Mouse (Mus musculus): ENCODE results near the gene Gm17606.
A peak's percentile ranks its signal among the peaks of the same experiment; 100 is the strongest.

Gm17606 gene

DNA sequence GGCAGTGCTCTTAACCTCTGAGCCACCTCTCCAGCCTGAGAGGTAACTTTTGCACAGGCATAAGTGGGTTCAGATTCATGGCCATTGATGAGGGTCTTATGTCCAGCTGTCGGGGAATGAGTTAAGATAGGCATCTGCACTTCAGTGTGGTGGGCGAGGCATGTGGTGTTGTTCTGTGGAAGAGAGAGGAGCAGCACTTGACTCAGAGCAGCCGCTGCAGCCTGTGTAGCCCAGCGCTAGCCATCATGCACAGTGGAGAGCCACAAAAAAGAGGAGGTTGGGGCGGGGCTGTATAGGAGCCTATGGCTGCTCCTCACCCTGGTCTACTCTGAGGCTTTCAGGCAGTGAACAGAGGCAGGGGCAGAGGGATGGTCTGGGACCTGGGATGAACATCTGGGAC lies 12.6 kb upstream of the Gm17606 start:
- DNase-seq = no peak

DNA sequence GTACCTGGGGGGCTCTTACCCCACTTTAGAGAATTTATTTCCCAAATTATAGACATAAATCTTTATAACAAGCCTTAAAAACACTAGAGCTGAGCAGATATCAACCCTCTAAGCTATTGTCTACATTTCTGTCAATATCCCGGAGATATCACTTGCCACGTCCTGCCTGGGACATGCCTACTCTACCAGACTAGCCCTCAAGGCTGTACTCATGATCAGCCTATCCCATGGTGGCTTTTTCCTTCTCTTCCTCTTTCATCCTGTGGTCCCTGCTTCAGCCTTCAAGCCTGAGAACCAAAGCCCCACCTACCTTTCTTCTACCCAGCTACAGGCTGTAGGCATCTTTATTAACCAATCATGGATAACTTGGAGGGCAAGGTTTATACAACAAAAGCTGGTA lies 11.0 kb upstream of the Gm17606 start:
- no peak for DNase-seq

DNA sequence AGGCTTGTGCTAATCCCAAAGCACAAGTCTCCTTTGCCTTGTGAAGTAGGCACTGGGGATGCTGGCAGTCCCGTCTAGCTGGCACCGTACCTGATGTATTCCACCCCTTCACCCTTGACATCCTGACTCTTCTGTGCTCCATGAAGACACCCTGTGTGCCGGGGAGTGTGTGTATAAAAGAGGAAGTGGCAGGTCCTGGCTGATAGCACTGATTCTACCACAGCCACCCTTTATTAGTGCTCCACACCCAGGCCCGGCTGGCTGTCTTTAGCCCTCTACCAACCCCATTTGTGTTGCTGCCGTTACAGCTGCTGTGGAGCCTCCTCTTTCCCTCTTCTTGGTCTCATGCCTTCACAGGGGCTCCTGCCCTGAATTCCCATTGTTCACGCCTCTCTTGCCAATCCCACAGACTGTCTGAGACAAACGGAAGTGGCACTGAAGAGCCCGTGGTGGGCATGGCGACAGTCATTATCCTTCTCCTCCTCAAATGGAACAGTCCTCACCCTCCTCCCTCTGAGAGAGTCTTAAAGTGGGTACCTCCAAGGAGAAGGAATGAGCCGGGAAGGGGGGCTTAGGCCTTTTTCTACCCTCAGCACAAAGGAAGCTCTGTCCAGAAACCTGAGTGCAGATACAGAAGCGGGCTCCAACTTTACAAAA lies 10.0 kb upstream of the Gm17606 start:
- no peak for DNase-seq

DNA sequence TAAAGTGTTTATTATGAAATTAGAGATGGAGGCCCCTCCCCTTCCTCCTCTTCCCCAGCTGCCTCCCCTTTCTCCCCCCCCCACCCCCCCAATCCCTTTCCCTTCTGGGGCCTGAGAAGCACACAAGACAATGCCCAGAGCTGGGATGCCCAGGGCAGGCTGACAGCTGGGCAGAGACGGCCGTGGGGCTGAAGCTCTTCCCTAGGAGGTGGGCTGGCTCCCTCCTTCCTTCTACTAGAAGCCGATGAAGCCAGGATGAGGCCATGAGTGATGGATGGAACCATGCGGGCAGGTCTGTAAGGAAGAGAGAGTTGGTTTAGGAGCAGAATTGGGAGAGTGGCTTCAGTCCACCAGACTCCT lies 9.5 kb upstream of the Gm17606 start:
- DNase-seq = no peak

DNA sequence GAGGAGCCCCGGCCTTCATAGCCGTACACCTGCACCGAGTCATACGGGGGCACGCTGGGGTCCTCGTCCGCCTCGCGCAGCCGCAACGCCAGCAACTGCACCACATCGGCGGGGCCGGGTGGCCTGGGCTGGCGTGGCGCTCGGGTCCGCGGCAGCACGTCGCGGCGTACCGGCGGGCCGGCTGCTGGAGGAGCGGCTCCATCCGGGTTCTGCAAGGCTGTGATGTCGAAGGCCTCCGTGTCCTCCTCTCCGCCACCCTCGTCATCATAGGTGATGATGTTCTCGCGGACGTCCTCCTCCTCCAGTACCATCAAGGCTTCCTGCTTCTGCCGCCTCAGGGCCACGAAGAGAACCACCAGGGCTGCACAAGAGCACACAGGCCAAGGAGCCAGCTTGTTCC lies 8.5 kb upstream of the Gm17606 start:
- no peak for DNase-seq

DNA sequence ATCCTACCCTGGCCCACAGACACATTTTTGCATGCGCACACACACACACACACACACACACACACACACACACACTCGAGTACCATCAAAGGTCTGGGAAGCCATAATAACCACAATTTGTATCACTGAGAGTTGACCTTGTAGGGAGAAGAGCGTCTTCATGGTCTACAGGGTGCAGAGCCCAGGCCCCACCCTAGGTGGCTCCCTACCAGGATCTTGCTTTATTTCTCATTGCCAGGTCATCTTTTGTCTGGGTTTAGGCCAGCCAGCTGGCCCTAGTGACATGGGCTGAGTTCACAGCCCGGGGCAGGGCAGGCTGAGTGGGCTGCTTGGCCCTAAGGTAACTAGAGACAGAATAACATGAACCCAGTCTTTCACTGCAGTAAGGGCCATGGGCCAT lies 6.6 kb upstream of the Gm17606 start:
- DNase-seq = no peak

DNA sequence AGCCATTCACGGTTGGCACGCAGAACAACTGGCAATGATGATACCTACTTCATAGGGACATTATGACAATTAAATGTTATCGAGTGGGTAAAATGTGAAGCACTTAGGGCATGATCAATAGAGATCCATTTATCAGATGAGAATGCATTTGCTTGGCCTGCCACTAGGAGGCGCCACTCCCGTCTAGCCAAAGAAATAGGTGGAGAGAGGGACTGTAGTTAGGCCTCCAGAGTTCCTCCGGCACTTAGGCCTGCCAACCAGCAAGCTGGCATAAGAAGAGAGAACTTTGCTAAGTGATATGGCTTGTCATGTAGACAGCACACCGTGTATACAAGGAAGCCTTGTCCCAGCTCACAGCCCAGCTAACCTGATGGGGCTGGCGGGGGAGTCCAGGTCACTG lies 3.8 kb upstream of the Gm17606 start:
- peak; percentile 71 to 72 for DNase-seq

DNA sequence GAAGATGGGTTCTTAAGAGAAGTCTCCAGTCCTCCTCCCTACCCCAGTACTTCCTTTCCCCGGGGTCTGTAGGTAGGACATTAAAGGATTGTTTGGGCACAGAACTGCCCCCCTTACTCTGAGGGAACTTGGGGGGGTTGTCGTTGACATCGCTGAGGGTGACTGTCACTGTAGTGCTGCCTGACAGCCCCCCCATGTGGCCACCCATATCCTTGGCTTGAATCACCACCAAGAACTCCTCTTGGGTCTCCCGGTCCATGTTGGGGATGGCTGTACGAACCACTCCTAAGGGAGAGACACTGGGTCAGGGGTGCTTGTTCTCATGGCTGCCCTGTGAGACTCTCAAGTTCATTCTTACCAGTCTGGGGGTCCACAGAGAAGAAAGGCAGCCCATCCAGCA lies 2.5 kb upstream of the Gm17606 start:
- DNase-seq = peak; percentile 36 to 45

DNA sequence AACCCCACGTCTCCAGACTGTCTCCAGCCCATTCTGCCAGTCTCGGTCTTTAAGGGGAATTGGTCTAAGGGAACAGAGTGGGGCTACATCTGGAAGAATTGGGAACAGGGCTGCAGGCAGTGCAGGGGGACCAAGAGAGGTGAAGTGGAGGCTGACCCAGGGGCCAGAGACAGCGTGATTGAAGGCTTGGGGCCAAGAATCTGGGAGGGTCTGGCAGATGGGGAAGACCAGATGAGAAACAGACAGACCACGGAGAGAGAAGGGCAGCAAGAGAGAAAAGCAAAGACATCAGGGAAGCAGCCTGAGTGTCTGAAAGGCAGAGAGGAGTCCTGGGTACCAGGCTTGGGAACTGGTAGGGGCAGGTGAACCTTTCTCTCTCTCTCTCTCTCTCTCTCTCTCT lies 631 bp upstream of the Gm17606 start:
- DNase-seq = no peak

DNA sequence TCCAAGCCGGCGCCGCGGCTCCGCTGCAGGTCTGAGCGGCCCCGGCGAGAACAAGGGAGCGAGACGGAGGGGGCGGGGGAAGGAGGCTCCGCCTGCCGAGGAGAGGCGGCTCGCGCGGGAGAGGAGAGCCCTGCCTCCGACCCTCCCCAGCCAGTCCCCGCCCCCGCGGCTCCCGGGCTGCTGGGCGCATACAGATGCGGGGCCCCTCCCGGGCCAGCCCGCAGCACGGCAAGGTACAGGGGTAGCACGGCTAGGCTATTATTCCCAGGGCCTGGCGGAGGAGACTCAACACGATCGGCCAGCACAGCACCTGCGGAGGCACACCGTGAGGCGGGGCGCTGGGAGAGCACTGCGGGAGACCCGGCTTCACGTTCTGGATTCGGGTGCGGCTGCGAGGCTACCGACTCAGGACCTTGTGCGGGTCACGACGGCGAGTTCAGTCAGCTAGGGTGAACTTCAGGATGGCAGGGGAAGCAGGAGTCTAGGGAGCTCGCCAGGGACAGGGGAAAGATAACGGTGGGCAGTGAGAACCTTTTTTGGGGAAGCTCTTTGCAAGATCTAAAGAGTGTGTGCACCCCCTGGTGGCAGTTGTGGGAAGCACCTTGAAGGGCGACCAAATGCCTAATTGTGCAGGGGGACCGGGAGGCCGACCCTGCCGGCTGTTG lies 685 bp downstream of the Gm17606 start, which contains the start of gene Cdh24:
Cdh24 (minus strand) TSS at position 60 of the 665 bp plus-strand sequence.
- DNase-seq = peak; percentile 93 to 94

DNA sequence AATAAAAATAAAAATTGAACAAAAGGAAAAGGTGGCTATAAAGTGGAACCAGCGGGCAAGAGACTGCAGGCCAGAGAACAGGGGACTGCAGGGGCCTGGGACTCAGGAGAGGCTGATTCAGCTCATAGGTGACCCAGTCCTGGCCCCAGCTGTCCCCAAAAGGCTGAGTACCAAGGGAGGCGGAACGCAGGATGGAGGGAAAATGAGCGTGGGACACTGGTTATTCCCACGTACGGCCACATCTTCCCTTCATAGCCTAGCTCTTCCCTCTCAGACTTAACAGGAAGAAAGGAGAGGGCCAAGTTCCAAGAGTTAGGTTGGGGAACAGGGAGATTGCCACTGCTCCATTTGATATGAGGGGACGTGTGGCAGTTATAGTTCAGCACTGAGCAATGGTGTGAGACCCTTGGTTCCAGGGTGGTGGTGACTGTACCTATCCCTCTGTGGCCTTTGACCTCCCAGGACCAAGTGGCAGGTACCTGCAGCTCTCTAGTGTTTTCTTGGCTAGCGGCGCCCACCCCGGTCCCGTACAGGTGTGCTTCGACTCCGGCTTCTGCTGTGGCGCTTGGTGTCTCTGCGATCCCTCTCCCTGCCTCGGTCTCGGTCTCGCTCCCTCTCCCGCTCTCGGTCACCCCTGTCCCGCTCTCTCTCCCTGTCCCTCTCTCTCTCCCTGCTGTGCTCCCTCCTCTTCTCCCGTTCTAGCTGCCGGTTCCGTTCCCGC lies 1.6 kb downstream of the Gm17606 start:
- DNase-seq = peak in 1 of 2 experiments; percentile 20

DNA sequence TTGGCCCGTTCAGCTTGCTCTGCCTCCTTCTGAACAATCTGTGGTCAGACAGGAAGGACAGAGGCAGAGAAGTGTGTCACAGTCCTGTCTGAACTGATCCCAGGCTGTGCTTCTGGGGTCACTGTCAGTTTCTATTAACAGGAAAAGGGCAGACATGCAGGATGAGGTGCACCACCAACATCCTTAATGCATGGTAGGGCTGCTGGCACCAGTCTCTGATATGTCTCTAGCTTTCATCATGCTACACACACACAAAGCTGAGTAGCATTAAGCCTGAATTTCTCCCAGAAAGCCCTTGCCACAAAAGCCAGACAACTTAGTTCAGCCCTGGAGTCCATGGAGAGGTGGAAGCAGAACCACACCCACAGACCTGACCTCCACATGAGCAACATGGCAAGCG lies 2.3 kb downstream of the Gm17606 start:
- no peak for DNase-seq

DNA sequence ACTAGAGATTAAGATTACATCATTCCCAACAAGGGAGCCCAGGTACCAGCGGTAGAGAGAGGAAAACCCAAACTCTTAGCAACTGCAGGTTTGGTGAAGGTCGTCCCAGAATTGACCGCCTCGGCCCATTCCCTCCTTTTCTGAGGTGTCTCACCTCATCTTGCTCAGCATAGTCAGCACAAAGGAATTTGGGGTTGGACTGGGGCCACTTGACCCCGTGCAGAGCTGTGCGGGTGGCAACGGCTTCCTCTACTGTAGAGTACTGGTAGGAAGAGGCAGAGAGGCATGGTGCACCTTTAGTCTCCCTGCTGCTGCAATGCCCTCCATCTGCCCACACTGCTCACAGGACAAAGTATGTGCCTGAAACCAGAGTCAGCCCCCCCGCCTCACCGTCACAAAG lies 3.5 kb downstream of the Gm17606 start:
- no peak for DNase-seq

DNA sequence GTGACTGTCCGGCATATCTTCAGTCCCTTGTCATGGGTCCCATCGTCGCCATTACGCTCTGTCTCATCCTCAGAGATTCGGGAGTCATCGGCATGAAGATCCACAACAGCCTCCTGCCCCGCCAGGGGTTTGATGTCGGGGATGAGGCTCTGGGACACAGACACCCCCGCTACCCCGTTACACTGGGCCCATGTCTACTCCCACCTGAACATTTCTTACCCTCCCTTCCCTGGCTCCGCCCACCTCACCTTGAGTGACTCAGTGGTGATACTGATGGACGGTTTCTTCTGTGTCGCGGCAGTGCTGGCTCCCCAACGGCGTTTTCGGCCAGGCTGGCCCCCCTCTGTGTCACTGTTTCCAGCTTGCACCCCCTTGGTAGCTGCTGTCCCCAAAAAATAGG lies 5.7 kb downstream of the Gm17606 start:
- DNase-seq = no peak

DNA sequence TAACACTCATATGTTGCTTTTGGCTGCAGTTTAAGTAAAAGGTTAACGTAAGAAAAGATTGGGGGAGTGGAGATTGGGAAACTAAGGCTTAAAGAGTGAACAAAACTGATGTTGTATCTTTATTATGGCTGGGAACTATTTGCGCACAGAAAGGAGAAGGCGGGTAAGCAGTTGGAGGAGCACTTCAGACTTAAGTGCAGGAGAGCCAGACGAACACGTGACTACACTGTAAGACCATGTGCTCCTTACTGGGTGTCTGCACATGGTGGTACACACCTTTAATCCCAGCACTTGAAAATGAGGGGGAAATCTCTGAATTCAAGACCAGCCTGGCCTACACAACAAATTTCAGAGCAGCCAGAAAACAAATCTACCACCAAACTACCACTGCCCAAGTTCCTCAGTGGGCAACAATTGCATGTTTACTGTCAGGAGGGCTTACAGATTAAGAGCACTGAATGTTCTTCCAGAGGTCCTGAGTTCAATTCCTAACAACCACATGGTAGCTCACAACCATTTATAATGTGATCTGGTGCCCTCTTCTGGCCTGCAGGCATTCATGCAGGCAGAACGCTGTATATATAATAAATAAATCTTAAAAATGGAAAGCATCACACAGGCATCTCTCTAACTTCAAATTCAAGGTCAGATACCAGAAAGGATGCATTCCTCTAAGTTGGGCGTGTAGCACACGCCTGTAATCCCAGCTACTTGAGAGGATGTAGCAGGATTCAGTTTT lies 6.3 kb downstream of the Gm17606 start:
- DNase-seq = no peak

DNA sequence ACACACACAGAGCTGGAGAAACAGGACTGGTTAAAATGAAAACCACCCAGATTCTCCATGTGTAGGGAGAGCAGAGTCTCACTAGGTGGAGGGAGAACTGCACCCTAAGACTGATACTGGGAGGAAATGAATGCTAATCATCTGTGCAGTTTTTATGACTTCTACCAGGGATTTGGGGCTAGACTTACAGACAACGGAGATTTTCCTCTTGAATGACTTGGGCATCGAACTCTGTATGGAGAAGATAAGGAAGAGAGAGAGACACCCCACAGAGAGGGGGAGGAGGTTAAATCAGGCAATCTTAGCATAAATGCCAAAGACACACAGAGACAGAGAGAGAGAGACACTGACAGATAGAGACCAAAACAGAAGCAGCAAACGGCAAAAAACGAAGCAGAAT lies 7.1 kb downstream of the Gm17606 start:
- DNase-seq = no peak

DNA sequence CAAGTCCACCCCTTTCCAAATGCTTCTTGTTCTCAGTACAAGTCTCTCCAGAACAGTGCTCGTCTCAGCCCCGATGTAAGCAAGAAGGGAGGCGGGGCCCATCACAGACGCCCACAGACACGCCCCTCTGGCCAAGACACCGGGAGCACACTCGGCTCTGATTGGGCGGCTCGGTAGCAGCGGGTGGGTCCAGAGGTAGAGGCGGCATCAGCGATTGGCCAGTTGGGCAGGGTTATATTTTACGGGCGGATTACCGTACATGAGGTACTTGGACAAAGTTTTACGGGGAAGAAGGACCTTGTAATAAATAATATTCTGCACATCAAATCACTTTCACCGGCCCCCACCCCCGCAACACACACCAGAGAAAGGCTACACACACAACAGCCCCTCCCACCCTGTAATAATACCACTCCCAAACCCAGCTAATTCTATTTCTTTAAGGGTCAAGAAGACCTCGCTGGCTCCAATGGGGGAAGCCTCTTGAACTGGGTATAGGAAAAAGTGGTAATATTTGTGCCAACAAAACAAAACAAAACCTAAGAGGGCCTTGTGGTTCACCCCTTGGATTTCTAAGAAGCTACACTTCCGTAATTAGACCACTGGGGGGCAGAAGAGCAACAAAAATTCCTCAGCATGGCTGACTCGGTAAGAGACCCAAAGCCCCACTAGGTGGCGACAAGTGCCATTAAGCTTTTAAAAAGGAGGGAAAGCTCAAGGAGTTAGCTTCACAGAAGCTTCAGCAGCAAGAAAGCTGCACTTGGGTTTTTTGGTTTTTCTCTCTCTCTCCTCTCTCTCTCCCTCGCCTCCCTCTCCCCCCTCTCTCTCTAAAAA lies 10.1 kb downstream of the Gm17606 start:
- peak; percentile 91 to 93 for DNase-seq

DNA sequence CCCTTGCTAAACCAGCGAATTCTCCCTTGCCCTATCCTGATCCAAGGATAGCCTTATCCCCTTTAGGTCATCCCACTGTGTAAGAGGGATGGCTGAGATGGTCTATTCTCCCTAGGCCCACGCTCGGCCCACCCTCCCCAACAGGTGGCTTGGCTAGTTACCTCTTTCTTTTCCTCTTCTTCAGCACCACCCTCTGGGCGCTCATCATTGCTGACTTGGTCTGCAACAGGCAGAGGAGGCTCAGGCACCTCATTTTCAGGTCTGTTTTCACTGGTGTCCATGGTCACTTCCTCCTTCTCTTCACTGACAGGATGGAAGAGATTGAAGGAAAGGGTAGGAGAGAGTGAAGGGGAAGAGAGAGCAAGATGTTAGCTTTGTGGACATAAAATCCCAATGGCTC lies 10.8 kb downstream of the Gm17606 start:
- no peak for DNase-seq

DNA sequence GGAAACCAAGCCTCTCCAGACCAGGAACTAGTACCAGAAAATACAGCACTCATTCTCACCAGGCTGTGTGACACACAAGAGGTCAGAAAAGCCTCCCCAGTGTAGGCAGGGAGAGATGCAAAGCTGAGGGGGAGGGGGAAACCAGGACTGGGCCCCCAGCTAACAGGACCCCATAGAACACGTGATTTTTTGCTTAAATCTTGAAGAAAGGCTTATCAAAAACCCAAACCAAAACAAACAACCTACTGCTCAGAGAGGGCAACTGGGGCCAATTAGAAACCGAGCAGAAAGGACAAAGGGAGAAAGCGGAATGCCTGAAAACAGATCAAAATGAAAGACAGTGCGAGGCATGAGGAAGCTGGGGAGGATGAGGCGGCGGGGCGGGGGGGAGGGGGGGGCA lies 12.0 kb downstream of the Gm17606 start:
- no peak for DNase-seq

DNA sequence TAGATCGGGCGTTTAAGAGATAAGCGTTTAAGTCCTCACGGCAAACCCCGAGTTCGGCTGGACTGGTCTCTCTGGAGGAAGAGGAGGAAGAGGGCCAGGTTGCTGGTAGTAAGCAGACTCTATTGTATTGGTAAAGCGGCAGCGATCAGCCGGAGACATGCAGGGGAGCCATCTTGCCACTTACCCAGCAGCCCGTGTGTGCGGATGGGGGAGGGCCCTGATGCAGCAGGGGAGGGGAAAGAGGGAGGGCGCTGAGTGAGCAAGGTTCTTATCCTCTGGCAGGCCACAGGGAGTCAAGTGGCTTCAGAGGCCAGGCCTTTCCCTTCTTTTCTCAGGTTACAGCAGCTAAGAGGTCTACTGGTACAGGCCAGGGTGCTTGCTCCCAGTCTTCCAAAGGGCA lies 12.7 kb downstream of the Gm17606 start:
- DNase-seq = peak; percentile 86 to 92

DNA sequence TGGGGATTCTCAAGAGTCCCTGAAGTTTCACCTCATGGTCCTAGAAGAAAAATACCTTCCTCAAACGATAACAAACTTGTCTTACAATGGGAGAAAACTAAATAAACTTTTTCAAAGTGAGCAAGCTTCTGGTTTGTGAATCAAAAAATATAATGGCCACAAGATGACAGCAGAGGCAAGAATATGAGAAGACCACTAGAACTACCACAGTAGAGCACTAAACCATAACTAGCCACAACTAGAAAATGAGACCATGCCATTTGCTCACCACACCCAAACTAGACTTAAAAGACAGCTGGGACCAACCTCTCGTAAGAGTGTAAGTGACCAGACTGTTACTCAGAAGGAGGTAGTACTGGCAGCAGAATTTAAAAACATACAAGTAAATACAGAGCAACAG lies 19.3 kb downstream of the Gm17606 start:
- no peak for DNase-seq

DNA sequence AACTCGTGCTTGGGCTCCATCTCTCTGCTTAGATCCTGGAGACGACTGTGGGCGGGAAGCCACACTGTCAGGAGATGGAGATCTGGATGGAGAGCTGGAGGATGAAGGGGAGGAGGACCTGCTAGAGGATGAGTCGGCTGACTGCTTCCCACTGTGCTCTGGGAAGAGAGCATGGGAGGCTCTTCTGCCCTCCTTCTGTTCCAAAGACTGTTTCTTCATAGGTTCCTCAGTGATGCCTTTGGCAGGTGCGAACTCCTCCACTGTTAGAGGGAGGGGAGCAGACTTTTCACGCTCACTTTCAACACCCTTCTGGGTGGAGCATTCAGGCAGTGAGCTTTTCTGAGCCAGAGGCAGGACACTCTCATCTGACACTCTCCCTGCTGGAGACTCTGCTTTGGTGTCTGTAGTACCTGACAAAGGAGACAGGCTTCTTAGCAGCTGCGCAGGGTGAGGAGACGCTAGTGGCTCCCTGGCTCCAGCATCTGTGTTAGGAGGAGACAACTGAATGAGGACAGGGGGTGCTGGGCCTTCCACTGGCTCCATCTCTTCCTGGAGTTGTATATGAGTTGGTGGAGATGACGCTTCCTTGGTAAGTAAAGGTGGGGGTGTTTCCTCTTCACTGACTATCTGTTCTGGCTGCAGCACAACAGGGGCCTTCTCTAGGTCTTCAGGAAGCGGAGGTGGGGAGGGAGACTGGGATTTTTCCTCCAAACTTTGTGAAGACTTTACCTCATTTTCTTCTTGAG lies 23.9 kb downstream of the Gm17606 start:
- DNase-seq = no peak
